Mouse (Mus musculus): Measurements from ENCODE around the gene Ift43.

The Ift43 gene

GRCm38 (mm10) chr12:86129696-86130095 is 47.4 kb downstream of the Ift43 start:
- DNase-seq = no peak

- DNase-seq = no peak
These were observed 50.5 kb downstream of the Ift43 start for GRCm38 (mm10) chr12:86132799-86133198.

- no peak for DNase-seq
These were observed 53.4 kb downstream of the Ift43 start for GRCm38 (mm10) chr12:86135691-86136090.

- no peak for DNase-seq
These were observed 56.4 kb downstream of the Ift43 start for GRCm38 (mm10) chr12:86138696-86139095.

GRCm38 (mm10) chr12:86142389-86142788 is 60.0 kb downstream of the Ift43 start:
- no peak for DNase-seq

DNA sequence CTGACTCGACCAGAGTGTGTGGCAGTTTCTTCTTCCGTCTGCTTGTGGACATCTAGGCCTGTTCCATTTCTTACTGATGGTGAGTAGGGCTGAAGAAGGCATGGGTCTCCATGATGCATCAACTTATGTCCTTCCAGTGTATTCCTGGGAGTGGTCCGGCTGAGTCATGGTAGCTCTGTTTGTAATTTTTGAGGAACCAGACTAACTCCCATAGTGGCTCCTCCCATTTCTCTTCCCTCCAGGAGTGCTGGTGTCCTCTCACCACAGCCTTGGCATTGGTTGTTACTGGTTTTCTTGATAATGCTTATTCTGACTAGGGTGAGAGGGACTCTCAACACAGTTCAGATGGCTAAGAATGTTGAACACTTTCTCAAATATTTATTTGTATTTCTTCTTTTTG is 63.9 kb downstream of the Ift43 start:
- DNase-seq = no peak

DNA sequence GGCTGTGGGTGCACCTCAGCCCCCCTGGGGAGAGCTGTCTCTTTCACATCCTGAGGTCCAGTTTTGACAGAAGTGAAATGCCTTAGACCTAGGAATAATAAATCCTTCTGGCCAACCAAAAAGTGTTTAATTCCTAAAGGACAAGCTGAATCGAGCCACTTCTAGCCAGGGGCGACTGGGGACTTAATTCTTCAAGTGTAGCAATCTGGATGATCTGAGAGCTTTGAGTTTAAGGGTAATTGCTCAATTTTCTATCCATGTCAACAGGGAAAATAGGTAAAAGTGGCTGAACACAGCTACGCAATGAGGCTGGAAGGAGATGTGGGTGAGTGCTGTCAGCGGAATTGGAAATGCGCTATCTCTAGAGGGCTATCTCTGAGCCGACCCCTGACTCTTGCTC is 65.9 kb downstream of the Ift43 start:
- DNase-seq = no peak

GRCm38 (mm10) chr12:86149087-86149486 is 66.7 kb downstream of the Ift43 start:
- no peak for DNase-seq

DNA sequence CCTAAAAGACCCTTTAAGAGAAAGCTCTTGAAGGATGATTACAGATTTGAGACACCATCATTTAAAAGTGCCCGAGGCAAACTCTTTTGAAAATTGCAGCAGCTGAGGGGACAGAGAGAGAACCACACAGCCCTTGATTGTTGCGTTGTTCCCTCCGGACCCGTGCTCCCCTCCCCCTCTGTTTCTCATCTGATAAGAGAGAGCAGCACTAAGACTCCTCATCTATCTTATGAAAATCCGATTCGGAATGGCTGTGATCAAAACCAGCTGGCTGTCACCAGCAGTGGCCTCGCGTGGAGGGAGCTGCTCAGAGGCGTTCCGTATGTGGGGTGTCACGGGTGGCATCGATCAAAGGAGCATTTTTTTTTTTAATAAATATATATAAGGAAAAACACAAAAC is 69.6 kb downstream of the Ift43 start:
- no peak for DNase-seq

DNA sequence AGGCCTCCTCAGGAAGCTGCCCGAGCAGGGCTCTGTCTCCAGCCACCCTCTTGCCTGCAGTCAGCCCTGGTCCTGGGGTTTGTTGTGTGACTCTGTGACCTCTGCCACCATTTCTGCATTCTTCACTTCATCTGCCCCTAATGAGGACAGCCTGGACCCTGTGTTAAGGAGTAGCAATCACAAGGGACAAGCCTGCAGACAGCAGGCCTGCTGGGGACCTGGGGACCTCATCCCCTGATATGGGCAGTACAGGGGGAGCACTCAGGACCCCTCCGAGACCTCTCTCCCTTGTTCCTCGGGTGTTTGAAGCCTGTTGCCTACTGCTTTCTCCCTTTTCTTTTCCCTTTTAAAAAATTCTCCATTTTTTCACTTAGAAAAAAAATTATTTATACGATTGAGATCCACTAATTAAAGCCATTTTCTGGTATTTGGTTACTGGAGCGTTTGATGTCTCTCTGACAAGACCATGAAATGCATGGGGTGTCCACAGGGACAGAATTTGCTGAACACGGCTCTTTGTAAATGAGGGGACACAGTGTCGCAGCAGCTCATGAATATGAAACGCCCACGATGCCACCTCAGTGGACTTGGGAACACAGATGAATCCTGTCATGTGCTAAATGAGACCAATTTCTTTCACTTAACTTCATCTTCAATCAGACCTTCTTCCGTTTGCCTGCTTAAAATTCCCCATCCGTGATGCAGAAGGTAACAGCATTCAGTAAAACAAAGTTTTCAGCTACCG is 71.0 kb downstream of the Ift43 start:
- DNase-seq = no peak

DNA sequence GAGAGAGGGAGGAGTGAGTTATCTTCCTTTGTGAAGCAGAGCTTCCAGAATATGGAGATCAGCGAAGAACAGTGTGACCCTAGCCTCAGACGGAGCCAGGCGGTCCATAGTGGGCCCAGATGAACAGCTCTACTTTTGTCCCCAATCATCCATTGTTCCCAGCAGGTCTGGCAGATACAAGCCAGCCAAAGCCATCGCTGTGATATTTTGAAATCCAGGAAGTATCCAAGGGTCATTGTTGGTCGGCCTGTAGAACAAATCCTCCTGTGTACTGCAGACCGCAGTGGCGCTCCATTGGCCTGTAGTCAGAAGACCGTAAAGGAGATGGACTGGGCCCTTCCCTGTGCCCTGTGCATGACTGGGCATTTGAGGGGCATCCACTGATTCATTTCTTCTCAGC is 72.8 kb downstream of the Ift43 start:
- DNase-seq = no peak

GRCm38 (mm10) chr12:86157166-86157565 is 74.8 kb downstream of the Ift43 start:
- DNase-seq = no peak

GRCm38 (mm10) chr12:86157894-86158444 is 75.6 kb downstream of the Ift43 start:
- peak; percentile 96 for DNase-seq

GRCm38 (mm10) chr12:86158689-86159483 is 76.5 kb downstream of the Ift43 start:
- peak; percentile 98 for DNase-seq

GRCm38 (mm10) chr12:86161436-86161835 is 79.1 kb downstream of the Ift43 start:
- DNase-seq = no peak

GRCm38 (mm10) chr12:86161942-86162341 is 79.6 kb downstream of the Ift43 start:
- DNase-seq = no peak

DNA sequence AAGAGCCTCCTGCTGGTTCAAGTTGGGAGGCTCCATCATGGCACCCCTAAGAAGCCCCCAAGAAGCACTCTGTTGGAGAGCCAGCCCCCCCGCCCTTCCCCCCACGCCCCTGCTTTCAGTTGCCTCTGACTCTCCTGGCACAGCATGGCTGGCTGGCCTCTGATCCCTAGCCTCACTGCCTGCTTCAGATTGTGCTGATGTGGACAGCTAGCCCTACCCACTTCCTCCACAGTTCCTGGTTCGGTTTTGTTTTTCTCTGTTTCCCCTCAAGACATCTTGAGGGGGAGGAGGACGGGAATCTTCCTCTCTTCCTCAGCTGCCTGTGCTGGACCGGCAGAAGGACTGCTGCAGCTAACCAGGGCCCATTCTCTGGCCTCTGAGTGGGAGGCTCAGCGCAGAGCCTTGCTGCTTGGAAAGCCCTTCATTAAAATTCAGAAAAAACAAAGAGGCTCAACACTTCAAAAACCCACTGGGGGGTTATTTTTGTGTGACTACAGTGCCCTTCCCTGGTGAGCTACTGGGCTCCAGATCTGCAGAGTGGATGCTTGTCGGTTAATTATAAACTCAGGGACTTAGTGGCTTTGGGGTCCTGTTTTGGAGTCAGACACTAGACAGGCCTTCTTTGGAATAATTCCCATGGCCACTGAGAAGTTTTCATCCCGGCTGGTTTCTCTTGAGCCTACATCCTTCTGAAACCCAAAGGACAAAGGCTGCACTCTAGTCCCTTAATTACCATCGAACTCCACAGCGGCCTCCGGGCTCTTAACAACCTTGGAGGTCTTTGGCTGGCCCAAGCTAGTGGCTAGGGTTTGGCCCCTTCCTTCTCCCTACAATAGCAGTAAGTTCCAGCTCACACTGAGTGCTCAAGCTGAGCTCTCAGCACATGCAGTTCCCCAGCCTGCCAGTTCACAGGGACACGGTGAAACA is 80.8 kb downstream of the Ift43 start:
- DNase-seq = peak; percentile 96

- DNase-seq = peak; percentile 91
These were observed 83.9 kb downstream of the Ift43 start for GRCm38 (mm10) chr12:86166244-86166643.

- peak; percentile 97 for DNase-seq
These were observed 84.7 kb downstream of the Ift43 start for GRCm38 (mm10) chr12:86167075-86167474.

GRCm38 (mm10) chr12:86168712-86169111 is 86.4 kb downstream of the Ift43 start:
- DNase-seq = peak; percentile 94

DNA sequence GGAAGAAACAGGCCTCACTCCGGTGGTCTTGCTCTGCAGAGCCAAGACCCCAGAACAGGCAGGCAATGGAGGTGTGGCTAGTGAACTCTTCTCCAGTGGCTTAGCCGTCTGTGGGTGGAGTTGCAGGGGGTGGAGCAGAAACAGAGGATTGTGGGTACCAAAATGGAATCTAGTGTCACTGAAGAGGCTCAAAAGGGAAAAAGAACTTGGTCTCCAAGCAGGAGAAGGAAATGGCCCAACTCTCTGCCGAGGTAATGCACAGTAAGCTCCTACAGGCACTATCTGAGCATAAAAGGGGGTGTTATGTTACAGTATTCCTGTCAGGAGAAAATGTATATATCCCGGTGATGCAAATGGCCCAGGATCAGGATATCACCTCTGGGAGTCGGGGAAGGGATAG is 86.9 kb downstream of the Ift43 start:
- DNase-seq = no peak

DNA sequence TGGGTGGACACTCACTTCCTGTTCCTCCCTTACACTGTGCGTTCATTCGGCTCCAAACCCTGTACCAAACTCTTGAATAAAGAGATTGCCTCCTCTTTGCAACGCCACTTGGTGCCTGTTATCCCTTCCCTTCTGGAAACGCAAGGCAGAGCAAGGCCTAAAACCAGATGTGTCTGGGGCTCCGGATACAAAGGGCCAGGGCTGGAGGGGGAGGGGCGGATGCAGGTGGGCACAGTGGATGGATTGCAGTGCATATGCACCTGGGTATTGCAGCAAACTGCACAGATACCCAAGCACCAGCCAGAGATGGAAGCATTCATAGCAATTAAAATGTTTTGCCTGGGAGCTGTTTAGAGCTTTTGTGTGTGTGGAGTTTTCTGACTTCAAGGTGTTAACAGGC is 91.0 kb downstream of the Ift43 start:
- DNase-seq = no peak

DNA sequence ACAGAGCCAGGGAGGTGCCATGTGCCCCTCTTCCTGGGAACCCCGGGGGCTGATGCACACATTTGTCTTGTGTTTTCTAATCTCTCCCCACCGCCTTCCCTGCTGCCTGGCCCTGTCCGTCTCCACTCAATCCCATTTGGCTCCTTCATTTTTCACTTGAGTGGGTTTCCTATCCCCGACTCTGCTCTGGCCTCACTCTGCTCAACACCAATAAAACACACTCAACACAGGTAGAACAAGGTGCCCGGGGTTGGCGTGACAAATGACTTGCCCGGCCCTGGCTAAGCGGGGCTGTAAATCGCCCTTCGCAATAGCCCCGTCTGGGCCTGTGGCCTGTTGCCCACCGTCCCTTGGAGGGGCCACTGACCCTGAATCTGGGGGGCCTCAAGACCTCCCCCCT is 92.0 kb downstream of the Ift43 start:
- no peak for DNase-seq

All from heart, adult 11 months (tissue).